Mouse (Mus musculus): ENCODE measurements around the gene Vmn1r71.
"Not testable (repeated sequence)": the region's sequence is repeated elsewhere in the genome, so short reads cannot be mapped to it uniquely, and the experiment has no call there.

Vmn1r71 gene

DNA sequence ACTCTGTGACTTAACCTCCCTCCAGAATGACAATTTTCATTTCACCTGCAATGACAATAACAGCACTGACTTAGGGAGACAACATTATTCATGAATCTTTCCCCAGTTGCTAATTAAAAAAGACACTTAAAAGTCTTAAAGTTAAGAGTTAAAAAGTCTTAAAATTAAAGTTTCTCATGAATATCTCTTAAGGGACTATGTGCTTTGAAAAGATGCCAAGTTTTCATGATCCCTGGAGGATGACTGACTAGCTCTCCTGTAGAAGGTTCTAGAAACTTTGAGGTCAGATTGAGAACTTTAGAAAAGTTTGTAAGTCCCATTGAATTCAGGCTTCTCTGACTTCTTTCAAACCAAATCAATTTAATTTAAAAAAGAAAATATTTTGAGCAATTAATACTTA lies at the start of gene Vmn1r71:
TSS of gene Vmn1r71 (minus strand) at position 101 of the 400 bp plus-strand sequence.
- no peak for DNase-seq (ENCODE audit: low read depth, low spot score)

DNA sequence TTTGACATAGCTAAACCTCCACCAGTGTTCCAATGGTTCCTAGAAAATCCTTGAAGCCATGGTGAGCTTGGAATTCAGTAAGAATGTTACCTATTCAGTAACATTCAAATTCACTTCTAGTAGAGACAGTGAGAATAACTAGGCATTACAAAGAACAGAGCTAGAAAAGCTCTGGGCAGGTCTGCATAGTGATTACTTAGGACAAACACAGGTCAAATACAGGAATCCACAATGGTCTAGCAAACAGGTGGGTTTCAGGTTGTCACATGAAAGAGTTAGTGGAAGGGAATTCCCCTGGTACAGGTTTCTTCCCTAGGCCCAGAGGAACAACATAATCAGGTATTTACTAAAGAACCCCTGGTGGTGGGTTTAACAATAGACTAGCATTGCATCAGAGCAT lies 3.4 kb upstream of the Vmn1r71 start:
- not testable (repeated sequence) for DNase-seq (ENCODE audit: low read depth, low spot score)

All from A20 (cell line).